Mouse (Mus musculus) cerebellum, adult 8-10 months (tissue): ENCODE measurements at regions not wholly inside any gene's neighbourhood (a gene's known extent, or its start where the extent isn't known, plus 50 kb on each side); places are given as distances from the start of the nearest gene placed in this dataset.

Experiments
- DNase-seq: peaks from one replicate; pipeline ENCODE4 v3.0.0; 2022

DNA sequence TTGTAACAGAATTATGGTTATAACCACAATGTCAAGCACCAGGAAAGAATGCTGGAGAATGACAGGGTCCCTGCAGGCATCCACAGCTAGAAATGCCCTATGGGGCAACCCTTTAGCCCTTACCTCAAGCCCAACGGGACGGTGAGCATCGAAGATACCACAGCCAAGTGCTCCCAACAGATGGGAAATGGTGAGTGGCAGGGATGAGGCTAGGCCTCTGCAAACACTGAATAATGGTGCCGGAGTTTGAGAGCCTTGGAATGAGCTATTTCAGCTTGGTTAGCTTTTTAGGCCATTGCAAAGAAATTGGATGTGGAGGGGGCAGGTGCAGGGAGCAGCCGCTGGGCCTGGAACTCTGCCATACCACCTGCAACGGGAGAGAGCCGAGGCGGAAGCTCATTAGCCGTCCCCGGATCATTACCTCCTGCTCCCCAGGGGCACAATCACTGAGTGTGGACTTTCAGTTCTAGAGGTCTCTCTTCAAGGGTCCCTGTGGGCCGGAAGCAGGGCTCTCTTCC is 117.9 kb downstream of the Usp31 start:
- peak; percentile 3 for DNase-seq

DNA sequence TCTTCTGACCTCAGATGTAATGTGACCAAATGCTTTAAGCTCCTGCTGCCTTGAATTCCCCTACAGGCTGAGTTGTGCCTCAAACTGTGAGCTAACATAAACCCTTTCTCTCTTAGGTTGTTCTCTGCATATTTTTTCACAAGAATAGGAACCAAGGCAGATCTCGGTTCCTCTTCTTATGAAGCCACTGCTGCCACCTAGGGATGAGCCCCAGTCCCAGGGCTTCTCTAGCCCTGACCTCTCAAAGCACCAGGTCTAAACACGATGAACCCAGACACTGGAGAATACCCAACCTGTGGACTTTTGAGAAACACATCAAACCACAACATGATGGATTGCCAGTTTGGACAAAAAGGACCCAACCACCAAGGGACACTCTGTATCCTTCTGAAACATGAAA is 119.3 kb downstream of the Usp31 start:
- no peak for DNase-seq

DNA sequence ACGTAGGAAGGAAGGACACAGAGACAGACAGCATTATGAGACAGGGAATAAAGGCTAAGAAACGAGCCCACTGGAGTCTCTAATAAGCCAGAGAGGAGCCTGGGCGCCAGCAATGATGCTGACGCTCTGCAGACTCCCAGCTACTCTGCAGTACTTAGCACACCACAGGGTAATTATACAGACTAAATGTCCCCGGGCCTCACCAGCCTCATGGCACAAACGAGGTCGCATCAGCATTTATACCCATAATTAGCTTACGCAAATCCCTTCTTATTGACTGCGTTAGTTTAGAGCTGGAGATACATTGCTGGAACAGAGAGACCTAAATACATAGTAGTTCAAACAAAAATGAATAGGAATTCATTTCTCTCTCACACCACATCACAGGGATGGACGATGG is 121.3 kb downstream of the Usp31 start:
- DNase-seq: no peak

DNA sequence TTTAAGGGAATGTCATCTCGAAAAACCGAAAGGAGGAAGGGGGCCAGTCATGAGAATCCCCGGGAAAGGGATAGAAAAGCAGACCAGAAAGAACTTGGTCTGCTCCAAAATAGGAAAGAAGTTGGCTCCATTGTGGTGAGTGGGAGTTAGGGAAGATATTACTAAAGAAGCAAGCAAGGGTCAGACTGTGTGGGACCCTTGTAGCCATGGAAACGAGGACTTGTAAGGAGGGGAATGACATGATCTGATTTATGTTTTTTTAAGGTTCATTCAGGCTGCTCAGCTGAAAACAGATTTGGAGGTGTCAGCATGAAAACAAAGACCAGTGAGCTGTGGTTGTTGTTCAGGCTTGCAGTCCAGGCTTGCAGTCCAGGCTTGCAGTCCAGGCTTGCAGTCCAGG is 127.6 kb downstream of the Usp31 start:
- DNase-seq: no peak

DNA sequence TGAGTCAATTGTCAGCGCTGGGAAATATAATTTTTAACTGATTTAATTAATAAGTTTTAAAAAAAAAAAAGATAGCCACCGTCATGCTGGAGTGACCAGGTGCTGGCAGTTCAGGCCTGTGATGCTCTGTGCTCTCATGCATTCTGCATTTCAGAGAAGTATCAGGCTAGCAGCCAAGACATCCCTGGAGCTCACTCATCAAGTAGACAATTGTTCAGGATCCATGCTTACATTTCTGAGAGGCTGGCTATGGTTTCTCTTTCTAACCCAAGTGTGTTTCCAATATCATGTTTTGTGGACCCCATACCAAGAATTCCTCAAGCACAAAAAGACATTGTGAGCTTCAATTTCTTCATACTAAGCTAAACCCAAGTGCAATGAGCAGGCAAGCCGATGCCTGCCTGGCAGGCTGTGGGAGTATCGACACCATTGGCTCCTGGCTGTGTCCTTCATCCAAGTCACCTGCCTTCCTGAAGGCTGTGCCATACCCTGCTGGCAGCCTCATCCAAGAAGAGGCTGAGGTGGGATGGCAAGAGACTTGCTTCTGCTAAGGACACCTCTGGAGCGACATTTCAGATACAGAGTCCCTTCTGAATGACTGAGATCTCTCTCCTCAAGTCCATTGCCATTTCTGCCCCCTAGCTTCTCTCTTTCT is 134.2 kb downstream of the Usp31 start:
- DNase-seq: no peak

DNA sequence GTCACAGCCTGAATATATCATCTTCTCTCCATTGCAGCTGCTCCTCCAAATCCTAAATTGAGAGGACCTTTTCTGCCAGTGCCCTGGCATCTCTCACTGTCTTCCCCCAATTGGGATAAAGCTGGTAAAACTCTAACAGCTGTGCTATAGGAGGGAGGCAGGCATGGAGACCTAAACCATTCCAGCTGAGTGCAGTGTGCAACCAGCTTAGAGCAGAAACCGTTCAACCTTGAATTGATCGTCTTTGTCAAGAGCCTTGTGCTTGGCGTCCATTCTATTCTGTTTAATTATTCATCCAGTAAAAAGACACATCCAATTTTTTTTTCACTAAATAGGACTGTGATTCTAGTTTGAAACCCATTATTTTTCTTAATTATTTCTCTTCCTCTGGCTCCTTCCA is 135.3 kb downstream of the Usp31 start:
- no peak for DNase-seq

DNA sequence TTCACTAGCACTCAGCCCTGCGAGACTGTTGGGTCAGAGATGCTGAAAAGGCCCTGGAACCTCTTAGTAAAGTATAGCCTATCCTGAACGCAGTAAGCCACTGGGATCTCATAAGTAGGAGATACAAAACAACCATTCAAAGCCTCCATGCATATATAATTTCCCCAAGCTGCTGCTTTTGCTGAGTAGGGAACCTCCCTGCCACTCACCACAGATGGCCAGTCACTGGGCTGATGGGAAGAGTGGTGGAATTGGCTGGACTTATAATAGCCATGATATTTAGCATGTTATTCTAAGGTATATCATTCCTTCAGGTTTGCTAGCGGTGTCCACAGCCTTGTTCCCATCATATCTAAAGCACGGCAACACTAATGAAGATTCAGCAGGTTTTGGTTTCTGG is 135.8 kb downstream of the Usp31 start:
- DNase-seq: no peak

DNA sequence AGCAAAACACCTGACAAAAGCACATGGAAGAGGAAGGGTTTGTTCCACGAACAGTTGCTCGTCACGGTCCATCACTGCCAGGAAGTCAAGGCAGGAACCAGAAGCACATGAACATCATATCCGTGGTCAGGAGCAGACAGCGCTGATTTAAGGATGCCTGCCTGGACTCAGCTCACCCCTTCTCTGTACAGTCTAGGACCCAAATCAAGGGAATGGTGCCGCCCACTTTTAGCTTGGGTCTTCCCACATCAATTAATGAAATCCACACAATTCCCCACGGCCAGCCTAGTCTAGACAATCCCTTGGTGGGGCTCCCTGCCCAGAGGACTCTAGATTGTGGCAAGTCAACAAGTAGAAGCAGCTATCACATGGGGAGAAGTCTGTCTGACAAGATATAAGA is 137.8 kb downstream of the Usp31 start:
- DNase-seq: no peak

DNA sequence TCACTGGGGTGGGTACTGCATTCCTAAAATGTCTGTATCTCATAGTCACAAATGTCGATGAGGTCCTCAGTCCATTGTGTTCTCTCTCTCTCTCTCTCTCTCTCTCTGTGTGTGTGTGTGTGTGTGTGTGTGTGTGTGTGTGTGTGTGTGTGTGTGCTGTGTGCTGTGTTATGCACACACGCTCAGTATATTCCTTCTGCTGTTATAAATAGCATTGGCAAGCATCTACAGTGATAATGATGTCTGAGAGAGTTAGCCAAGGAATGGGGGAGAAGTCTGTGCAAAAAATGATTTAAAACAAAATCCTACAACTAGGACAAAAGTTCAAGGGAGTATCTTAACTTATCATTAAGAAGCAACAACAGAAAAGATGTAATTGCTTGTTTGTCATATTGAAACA is 139.0 kb downstream of the Usp31 start:
- DNase-seq: no peak

DNA sequence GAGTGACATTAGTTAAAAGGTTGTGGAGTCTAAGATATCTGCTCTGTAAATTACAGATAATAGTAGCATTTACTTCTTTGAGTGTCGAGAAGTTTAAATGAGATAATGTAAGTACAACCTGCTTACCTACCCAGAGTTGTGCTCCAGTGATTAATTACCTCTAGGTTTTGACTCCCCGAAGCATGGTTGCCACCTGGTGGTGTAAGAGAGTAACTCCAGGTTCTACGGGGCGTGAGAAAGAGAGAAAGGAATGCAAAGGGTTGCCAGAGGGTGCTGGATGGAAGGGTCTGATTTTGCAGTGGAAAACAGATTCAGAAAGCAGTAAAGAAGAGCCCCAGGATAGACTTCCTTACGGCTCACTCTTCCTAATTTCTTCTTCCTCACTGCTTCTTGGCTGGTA is 143.5 kb downstream of the Usp31 start:
- no peak for DNase-seq

DNA sequence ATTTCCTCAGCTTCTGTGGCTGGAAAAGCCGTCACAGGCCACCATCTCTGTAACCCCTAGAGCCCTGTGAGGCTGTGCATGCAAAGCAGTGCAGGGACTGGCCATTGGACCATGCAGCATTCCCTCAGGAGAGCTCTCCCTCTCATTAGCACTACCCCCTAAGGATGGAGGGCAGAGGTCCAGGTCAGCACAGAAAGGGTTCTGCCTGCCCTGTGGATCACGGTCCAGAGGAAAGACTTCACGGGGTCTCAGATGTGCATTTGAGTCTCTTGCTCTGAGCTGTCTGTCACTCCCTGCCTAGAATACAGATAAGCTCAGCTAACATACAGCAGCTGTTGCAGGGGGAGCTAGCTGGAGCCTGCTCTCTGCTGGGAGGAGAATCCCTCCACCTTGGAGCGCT is 151.6 kb downstream of the Usp31 start:
- no peak for DNase-seq
